Mouse (Mus musculus): ENCODE measurements around the gene 9430097D07Rik.

The 9430097D07Rik gene

GRCm38 (mm10) chr2:32533163-32533562 is 42.3 kb downstream of the 9430097D07Rik start:
- no peak for DNase-seq

GRCm38 (mm10) chr2:32530479-32530878 is 45.0 kb downstream of the 9430097D07Rik start:
- no peak for DNase-seq

GRCm38 (mm10) chr2:32528326-32528725 is 47.2 kb downstream of the 9430097D07Rik start:
- no peak for DNase-seq

- DNase-seq, result no peak
Measured at GRCm38 (mm10) chr2:32527468-32527966, 48.0 kb downstream of the 9430097D07Rik start.

- DNase-seq, result no peak
Measured at GRCm38 (mm10) chr2:32525816-32526215, 49.7 kb downstream of the 9430097D07Rik start.

GRCm38 (mm10) chr2:32524536-32525031 is 50.9 kb downstream of the 9430097D07Rik start:
- no peak for DNase-seq
